Mouse (Mus musculus): ENCODE data around the gene Ly75. TPM values are rescaled to one million over a fixed set of nuclear protein-coding genes. Genes with fewer than 3 reads are reported as not detected.

Gene Ly75
- under 1 TPM; 0.47 to 0.71 TPM for total RNA-seq (2021)
- long read RNA-seq, partial matches to known transcripts = 1 of 1 reads
- long read RNA-seq, other reads (novel, unspliced or antisense) = 0 of 1 reads

DNA sequence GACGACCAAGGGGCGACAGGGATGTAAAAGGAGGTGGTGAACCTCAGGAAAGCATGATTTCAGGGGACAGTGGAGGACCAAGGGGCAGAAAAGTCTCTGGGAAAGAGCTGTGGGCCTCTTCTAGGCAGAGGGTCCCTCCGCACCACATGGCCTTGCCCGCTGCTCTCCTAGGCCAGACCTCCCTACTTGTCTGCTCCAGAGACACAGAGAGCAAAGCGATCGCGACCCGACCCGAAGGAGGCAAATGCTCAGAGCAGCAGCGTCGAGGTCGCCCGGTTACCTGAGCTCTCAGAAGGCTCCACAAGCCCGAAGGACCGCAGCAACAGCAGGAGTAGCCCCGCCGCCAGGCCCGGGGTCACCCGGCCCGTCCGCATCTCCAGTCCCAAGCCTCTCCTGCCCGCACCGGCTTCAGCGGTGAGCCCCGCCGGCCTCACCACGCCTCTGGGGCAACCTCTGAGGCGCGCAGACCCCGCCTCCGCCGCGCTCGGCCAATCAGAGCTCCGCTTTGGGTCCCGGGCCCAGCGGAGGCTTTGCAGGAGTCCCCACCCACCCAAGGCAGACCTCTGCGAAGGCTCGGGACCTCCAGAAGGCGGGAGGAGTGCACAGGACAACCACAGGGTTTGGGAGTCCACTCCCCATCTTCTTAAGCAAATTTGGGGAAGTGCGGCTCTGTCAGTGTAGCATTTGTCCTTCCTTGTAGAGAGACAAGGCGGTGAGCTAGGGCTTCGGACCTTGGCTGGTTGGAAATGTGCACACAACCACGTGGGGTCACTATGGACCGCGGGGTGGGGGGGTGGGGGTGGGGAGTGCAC, at the start of gene Ly75:
Ly75 (minus strand) TSS at position 446 of the 812 bp plus-strand sequence.
- DNase-seq (ENCODE audit: low spot score in 2 of 2) = peak; percentile 3 to 36

DNA sequence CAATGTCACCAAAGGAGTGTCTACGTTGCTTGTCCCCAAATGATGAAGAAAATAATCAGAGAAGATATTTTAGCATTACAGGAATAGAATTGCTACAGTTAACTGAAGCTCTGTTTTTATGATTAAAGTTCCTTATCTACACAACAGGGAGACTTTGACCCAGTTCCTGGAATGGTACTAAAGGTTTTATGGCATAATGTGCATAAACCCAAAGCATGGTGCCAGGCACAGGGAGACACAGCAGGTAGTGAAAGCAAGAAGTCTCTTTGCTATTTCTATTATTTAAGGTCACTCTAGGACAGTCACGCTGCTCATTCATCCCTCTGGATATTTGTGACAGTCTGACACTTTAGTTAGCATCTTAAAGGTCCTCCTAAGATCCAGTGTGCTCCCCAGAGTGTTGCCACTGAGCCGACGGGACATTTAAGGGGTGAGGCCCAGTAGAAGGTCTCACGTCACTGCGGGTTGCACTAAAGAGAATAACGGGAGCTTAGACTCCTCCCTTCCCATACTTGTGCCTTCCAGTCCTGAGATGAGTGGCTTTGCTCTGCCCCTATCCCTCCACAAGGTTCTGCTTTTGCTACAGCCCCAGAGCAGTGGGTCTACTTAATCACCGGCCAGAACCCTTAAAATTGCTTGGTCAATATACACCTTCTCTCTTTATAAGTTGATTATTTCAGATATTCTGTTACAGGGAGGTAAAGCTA, 47.4 kb upstream of the Ly75 start:
- DNase-seq (ENCODE audit: low spot score in 2 of 2) = no peak

DNA sequence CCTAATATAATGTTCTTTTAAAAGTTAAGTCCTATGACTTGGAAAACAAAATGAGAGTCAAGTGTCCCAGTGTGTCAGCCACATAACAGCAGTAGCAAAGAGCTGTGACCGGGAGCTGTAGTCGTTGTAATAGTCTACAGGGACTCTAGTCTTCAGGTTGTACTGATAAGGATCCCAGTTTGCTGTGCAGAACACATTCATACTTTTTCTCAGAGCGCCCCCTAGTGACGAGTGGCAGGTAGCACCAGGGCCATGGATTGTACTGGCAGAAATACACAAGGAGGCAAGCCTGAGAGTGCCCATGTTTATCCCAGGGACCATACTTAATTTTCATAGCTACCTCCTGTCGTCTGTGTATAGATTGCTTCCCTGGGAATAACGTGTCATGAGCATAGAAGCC, 35.0 kb upstream of the Ly75 start:
- peak; percentile 28 to 83 for DNase-seq (ENCODE audit: low spot score in 2 of 2)

DNA sequence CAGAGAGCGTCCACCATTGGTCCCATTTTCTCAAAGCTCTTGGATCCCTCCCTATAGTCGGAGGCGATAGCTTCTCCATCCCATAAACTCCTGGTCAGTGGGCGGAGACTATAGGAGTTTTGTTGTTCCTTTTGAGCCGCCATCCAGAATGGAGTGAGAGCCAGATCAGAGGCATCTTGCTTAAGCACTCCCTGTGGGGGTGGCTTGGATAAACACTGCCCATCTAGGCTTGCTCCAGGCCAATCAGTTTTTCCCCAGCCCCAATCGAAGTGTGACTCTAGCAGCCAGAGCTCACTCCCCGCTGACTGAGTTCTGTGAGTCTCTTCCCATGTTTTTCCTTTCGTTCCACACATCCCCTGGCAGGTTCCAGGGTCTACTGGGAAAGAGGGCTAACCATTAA, 31.2 kb upstream of the Ly75 start:
- DNase-seq (ENCODE audit: low spot score in 2 of 2) = no peak

DNA sequence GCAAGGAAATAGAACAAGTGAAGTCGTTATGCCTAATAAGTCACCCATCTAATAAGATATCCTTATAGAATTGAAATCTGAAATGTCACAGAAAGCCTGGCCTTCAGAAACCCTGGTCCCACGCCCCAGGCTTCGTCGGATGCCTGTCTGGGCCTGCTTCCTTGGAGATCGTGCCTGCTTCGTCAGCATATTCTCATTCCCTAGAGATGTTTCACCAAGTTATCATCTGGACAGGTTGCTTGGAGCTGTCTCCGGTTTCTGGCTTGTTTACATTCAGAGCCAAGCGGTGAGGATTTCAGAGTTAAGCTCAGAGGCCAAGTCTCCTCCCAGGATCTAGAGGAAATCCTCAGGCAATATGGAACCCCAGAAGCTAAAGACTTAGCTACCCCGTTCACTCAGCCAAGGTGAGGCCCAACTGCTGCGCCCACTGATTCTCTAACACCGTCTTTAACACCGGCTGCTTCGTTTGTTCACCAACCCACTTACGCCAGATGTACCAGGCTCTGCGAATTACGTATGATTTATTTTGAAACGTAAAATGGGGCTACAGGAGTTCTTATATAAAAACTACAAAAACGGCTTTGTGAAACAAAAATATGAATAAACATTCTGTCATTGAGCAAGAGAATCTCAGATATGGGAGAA, 30.0 kb upstream of the Ly75 start:
- DNase-seq (ENCODE audit: low spot score in 2 of 2) = peak in 1 of 2 experiments; percentile 4

DNA sequence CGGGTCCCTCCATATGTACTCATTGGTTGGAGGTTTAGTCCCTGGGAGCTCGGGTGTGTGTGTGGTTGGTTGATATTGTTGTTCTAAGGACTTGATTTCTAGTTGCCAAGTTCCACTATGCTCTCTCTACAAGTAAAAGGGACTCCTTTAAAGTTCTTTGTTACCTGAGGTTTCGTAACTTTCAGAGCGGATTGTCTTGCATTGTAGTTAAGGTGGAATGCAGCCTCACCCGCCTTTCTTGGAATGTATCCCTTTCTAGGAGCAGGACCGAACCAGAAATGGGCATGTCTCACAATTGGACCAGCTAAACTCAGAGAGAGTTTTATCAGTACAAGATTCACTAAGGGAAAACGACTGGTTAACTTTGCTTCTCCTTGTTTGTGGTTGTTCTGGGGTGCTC, 28.1 kb upstream of the Ly75 start:
- DNase-seq (ENCODE audit: low spot score in 2 of 2) = no peak

DNA sequence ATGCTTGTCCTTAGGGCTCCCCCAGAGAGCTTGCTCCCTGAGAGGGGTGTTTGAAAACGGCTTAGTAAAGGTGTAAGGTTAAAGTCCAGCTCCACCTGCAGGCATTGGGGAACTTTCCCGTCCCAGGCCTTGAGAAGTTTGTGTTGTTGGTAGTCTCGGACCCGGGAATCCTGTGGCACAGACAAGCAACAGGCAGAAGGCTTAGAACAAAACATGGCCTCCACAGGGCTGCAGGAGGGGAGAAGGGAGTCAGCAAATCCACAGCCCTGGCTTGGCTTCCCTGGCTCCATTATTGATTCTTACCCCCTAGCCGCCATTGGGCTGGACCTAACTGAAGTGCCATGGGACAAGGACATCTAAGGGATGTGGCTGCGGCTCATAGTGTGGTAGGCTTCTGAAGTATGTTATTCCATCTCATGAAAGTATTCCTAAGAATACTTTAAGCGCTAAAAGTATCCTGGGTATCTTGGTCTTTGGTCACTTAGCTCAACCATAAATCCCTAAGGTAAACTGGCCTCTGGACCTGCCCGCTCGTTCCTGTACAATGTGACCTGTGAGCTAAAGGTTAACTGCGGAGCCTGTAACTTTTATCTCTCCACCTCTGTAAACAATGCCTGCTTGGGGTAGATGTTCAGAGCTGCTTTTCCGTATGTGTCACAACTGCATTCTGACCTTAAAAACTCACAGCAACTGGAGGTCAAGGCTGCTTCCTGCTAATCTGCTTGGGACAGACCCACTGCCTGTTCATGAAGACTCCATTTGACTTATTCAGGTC, 27.1 kb upstream of the Ly75 start:
- DNase-seq (ENCODE audit: low spot score in 2 of 2) = no peak

DNA sequence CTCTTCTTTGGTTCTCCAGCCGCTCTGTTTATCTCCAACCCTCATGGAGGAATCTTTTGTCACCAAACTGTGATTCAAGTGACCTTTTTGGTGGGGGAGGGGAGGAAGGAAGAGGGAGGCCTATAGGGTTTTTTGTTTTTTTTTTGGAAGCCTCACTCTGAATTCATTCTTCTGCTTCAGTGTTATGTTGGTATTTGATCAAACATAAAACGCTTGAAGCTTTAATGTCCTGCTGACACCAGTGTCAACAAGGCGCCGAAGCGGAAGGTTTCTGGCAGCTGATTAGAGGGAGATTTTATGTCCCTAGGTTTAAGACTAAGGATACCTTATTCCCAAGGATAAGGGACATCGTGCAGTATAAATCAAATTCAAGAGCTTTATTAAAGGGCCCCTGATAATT, 26.1 kb upstream of the Ly75 start:
- no peak for DNase-seq (ENCODE audit: low spot score in 2 of 2)

DNA sequence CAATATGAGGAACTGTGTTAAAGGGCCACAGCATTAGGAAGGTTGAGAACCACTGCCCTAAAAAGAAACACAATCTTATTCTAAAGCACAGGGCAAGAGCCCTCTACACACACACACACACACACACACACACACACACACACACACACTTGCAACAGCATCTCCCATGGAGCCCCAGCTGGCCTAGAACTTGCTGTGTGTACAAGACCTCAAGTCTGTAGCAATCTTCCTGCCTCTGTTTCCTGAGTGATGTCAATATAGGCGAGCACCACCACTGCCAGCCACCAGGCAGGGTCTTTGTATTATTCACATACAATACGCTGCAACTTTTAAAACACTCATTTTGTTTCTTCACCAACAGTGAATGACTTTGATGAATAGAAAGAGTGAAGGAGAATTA, 24.3 kb upstream of the Ly75 start:
- no peak for DNase-seq (ENCODE audit: low spot score in 2 of 2)

DNA sequence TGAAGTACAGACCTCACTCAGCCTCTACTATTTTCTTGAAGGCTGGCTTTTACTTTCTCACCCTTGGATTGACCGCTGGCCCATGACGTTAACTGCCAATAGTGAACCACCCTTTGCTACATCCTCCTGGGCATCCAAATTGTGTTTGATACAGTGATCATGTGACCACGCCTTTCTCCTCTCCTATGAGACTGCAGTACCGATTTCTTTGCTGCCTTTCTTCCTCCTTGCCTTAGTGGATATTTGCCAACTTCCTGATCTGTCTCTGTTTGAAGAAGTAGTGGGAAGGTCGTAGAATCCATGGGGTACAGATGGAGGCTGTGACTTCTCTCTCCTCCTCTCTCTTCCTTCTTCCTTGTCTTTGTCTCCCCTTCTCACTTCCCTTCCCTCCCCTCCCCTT, 22.3 kb upstream of the Ly75 start:
- DNase-seq (ENCODE audit: low spot score in 2 of 2) = no peak

DNA sequence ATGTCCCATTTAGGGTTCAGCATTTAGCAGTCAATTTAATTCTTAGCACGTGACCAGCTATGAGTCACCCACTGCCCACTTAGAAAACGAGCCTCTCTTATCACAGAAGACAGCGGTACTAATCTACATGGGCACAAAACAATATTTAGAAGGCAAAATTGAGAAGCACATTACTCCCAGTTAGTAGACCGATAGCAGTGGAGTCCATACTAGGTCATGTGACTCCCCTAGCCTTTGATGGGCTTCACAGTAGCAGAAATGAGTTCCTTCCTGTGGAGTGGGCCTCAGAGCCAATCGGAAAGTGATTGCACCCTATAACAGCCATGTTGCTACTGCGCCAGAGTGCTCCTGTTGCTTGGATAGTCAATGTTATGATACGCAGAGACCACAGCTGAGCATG, 21.7 kb upstream of the Ly75 start:
- DNase-seq (ENCODE audit: low spot score in 2 of 2) = no peak

DNA sequence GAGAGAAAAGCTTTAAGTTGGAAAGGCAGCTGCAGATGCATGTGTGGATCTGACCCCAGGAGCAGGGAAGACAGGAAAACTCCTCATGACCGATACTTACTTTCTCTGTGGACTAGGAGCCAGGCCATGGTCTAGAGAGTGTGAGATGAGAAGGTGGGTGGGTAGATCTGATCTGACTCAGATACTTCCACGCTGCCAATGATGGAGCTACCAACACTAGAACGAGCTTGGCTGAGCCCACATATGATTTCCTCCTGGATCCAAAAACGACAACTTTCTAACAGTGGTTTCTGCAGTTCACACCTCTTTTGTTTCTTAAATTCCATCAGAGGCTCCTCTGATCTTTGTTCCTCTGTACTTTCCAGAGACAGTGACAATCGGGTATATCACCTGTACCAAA, 18.6 kb upstream of the Ly75 start:
- DNase-seq (ENCODE audit: low spot score in 2 of 2) = no peak

DNA sequence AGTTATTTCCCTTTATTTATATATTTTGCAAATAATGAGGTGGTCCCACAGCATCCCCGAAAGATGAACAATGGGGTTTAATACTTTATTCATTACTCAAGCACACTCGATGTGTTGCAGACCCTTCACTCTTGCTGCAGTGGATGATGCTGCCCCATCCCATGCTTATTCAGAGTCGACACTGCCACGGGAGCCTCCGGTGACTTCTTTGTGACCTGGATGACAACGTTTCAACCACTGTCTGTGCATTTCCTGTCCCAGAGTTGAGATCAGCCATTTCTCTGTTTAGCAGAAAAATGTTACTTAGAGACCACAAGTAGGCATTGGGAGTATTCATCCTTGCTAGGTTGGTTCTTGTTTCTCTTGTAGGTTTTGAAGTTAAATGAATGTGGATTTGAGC, 10.7 kb upstream of the Ly75 start:
- no peak for DNase-seq (ENCODE audit: low spot score in 2 of 2)

DNA sequence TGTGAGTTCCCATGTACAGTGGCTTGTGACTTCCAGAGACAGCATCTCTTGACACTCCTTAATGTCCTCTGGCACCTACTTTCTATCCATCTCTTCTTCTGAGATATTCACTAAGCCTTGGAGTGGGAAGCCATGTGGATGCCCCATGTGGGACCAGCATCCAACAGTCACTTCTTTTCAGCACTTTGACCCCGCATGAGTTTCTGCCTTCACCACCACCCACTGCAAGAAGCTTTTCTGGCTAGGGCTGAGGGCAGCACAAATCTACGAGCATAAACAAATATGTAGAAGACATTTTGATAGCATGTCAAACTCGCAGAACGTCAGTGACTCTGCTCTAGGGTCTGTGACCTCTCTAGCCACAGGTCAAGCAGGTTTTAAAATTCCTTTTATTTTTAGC, 9.2 kb upstream of the Ly75 start:
- no peak for DNase-seq (ENCODE audit: low spot score in 2 of 2)

DNA sequence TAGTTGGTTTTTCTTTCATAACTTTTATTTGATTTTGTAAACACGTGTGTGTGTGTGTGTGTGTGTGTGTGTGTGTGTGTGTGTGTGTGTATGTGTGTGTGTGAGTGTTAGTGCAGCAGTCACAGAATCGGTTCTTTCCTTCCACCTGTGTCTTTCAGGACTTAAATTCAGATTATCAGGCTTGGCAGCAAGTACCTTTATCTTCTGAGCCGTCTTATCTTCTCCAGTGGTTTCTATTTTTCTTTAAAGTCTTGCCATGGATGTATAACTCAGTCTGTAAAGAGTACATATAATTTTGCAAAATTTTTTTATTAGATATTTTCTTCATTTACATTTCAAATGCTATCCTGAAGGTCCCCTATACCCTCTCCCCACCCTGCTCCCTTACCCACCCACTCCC, 4.3 kb upstream of the Ly75 start:
- DNase-seq (ENCODE audit: low spot score in 2 of 2) = no peak

DNA sequence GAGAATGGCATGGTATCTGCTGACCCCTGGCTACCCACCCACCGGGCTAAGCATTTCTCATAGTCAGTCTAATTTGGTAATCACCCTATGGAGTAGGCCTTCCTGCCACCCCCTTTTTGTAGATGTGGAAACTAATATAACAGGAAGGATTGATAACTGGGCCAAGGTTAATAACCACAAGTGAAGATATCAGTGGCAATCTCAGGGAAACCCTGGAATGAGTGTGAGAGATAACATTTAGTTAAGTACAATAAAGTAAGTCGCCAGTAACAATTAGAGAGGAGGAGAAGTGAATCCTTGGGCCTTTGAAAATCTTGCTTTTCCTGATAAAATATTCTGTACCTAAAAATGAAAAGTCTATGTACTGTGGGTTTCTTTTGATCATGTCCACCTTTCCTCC, 3.7 kb upstream of the Ly75 start:
- DNase-seq (ENCODE audit: low spot score in 2 of 2) = no peak

DNA sequence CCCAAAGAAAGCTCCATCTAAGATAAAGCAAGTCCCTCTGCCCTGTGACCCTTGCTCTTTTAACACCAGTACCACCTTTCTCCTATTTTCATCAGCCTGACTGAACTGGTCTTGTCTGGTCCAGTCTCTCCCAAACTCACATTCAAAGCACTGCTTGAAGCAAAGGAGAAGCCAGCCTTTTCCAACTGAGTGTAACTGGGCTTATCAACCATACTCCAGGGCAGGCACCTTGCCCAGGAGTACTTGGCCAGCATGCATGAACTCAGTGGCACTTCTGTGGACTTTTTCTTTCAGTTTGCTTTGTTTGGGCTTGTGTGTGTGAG, 1.6 kb upstream of the Ly75 start:
- DNase-seq (ENCODE audit: low spot score in 2 of 2) = no peak

DNA sequence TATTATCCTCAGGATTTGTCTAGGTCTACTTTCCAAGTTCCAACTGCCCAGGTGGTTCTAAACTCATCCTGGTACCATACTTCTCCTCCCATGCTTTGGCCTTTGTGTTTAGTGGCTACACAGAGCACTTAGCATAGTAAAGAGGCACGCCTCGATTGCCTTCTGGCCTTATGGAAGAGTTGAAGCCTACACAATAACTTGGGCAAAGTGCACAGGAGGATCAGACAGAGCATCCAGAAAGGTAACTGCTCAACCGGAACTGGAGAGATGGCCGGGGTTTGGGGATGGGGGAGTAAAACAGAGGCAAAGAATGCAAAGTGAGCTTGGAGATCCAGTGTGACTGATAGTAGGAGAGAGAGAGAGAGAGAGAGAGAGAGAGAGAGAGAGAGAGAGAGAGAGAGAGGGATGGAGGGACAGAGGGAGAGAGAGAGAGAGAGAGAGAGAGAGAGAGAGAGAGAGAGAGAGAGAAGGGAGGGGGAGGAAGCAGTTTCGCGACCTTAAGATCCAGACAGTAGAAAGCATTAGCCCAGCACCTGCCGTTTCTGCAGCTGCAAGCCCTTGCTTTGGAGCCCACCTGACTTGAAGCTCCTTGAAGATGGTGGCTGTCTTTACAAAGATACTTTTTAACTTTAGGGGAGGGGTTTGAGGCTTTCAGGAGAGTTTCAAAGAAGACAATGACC, 1.1 kb upstream of the Ly75 start:
- no peak for DNase-seq (ENCODE audit: low spot score in 2 of 2)

DNA sequence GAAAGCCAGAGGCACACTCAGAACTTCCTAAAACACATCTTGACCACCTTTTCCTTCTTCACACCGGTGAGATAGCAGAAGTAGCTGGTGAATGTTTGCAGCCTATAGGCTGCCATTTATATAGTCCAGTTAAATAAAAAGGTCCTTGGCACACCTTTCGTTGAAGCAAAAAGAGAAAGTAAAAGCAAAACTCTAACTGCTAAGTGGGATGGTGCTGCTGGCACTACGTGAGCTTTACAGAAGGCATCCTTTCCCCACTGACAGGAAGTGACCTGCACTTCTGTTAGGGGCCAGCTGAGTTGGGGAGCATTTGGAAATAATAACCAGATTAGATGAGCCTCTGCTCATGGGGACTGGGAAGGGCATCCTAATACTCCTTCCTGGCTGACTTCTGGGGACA, 757 bp downstream of the Ly75 start:
- no peak for DNase-seq (ENCODE audit: low spot score in 2 of 2)

DNA sequence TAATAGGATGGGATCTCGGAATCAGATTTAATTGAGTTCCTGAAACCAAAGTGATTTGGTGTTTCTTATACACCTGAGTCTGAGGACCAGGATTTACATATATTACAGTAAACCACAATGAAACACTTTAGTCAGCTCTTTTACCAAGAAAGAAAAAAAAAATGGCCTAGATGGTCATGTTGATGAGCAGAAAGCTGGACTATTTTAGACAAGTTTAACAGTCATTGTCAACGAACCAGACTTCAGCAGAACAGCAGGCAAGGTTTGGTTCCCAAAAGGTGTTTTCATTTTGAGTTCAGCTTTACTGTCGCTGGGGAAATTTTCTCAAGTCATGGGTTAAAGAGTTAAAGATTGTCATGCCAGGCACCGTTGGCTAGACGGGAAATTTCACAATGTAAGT, 5.8 kb downstream of the Ly75 start:
- no peak for DNase-seq (ENCODE audit: low spot score in 2 of 2)

DNA sequence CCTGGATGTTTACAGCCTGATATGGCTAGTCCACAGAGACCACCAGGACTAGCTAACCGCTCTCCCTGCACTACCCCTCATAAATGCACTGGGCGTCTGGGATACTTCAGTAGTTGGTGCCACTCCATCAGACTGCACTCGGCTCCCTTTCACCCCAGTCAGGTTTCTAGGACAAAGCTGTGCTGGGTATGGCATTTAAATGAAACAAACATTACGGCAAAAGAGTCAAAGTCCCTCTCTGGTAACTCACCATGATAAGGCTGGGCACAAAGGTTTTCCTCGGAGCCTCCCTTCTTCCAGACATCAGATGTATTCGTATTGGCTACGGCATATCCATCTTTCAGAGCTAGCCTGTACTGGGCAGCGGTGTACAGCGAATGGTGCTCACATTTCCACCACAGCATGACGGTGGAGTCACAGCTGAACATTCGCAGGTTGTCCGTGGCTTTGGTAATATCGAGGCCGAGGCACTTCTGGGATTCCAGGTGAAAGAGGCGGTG, 7.4 kb downstream of the Ly75 start:
- no peak for DNase-seq (ENCODE audit: low spot score in 2 of 2)
